Mouse (Mus musculus) layer of hippocampus, postnatal 14 days (tissue): Measurements from ENCODE around the gene Ccdc180. TPM values are rescaled to one million over a fixed set of nuclear protein-coding genes. Genes with fewer than 3 reads are reported as not detected.

ENCODE experiments used
- DNase-seq, 2 experiments: peaks; one replicate each; pipeline ENCODE4 v3.0.0; 2021 to 2022; ENCODE audit warnings: low spot score in 2 of 2, mixed read lengths in 1 of 2
- total RNA-seq, 2 experiments: library from RNA; stranded (reverse); gene quantifications; 2 replicates each; pipeline ENCODE4 v1.2.3; 2021

Gene Ccdc180
- total RNA-seq, 2 experiments from 2014 or later, result 0.38 to 0.71 TPM

- DNase-seq, result no peak
These were observed 19.8 kb downstream of the Ccdc180 start for GRCm38 (mm10) chr4:45909924-45910323.

- DNase-seq, result no peak
These were observed 21.2 kb downstream of the Ccdc180 start for GRCm38 (mm10) chr4:45911256-45911655.

- DNase-seq, result no peak
These were observed 21.8 kb downstream of the Ccdc180 start for GRCm38 (mm10) chr4:45911876-45912275.

- no peak for DNase-seq
These were observed 27.0 kb downstream of the Ccdc180 start for GRCm38 (mm10) chr4:45917091-45917490.

GRCm38 (mm10) chr4:45921663-45922435 is 31.7 kb downstream of the Ccdc180 start:
- no peak for DNase-seq

GRCm38 (mm10) chr4:45924011-45924410 is 33.9 kb downstream of the Ccdc180 start:
- no peak for DNase-seq

- no peak for DNase-seq
These were observed 38.5 kb downstream of the Ccdc180 start for GRCm38 (mm10) chr4:45928561-45928960.

- peak; percentile 40 to 49 for DNase-seq
These were observed 51.5 kb downstream of the Ccdc180 start for GRCm38 (mm10) chr4:45941628-45942044.

GRCm38 (mm10) chr4:45947729-45948128 is 57.6 kb downstream of the Ccdc180 start:
- no peak for DNase-seq

GRCm38 (mm10) chr4:45949109-45949848 is 59.2 kb downstream of the Ccdc180 start:
- DNase-seq, result no peak

GRCm38 (mm10) chr4:45951830-45952229 is 61.7 kb downstream of the Ccdc180 start:
- no peak for DNase-seq

- DNase-seq, result no peak
These were observed 63.2 kb downstream of the Ccdc180 start for GRCm38 (mm10) chr4:45953025-45953919.

- no peak for DNase-seq
These were observed 65.1 kb downstream of the Ccdc180 start for GRCm38 (mm10) chr4:45955235-45955634.

GRCm38 (mm10) chr4:45956131-45956530 is 66.0 kb downstream of the Ccdc180 start:
- no peak for DNase-seq

- no peak for DNase-seq
These were observed 66.6 kb downstream of the Ccdc180 start for GRCm38 (mm10) chr4:45956706-45957105.

- no peak for DNase-seq
These were observed 74.8 kb downstream of the Ccdc180 start, which contains the start of gene Tdrd7 for GRCm38 (mm10) chr4:45964771-45965439. Gene Tdrd7, plus strand, starts transcription at chr4:45965334.

GRCm38 (mm10) chr4:45965737-45966447 is 75.8 kb downstream of the Ccdc180 start:
- DNase-seq, result no peak

GRCm38 (mm10) chr4:45966716-45967115 is 76.6 kb downstream of the Ccdc180 start:
- DNase-seq, result no peak

GRCm38 (mm10) chr4:45967479-45968341 is 77.6 kb downstream of the Ccdc180 start:
- DNase-seq, result no peak
